Mouse (Mus musculus) cerebellum, adult 11 months (tissue): ENCODE measurements around the gene Slc39a11.
A peak's percentile ranks its signal among the peaks of the same experiment; 100 is the strongest.

ENCODE experiments used
- DNase-seq: peaks from one replicate; pipeline ENCODE4 v3.0.0; 2022

Slc39a11 gene

GRCm38 (mm10) chr11:113631302-113631701 is 18.6 kb downstream of the Slc39a11 start:
- no peak for DNase-seq

DNA sequence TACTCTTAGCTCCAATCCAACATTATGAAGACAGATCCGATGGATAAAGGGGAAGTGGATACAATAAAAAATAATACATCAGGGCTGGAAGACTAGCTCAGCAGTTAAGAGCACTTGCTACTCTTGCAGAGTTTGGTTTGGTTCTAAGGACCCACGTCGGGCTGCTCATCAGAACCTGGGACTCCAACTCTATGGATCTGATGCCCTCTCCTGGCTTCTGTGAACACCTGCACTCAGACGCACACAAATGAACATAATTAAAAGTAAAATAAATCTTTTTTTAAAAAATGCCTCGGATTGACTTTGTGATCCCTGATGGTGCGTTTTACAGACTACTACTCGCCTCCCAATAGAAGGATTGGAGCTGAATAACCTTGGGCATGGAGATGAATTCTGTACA is 19.2 kb downstream of the Slc39a11 start:
- DNase-seq = no peak

DNA sequence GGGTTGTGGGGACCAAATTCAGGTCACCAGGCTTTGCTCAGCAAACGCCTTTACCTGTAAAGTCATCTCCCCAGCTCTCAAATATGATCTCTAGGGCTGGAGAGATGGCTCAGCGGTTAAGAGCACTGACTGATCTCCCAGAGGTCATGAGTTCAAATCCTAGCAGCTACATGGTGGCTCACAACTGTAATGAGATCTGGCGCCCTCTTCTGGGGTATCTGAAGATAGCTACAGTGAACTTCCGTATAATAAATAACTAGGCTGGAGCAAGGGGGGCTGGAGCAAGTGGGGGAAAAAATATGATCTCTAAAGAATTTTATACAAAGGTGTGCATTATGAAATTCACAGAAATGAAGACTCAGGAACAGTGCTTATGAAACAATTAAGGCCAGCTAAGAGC is 22.1 kb downstream of the Slc39a11 start:
- no peak for DNase-seq

DNA sequence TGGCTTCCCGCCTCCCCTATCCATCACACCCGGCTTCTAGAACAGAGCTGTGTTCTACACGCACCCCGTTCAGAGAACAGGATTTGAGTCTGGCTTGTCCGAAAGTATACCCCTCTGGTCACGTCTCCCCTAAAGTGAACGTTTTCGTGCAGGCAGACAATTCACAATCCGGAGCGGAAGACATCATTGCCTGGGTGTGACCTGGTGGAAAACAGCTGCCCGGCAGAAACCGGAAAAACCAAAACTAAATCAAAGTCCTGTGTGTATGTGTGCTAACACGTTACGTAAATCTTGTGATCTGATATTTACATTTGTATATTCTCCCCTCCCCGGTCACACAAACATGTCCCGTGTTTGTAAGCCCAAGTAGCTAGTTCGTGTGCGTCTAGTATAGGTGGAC is 24.4 kb downstream of the Slc39a11 start:
- DNase-seq = no peak

DNA sequence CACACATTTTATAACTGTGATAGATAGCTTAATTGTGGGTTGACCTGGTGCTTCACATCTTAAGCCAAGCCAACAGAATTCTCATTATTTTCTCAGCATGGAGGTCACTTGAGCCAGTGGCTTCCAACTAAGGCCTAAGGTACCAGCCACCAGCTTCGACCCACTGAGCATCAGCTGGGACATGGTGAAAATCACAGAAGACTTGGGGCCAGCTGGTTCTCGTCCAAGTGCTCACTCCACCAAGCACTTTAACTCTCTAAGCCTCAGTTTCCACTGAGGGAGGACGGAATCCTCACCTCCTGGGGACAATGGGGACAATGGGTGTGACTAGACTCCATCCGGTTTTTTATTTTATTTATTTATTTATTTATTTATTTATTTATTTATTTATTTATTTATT is 27.9 kb downstream of the Slc39a11 start:
- no peak for DNase-seq

DNA sequence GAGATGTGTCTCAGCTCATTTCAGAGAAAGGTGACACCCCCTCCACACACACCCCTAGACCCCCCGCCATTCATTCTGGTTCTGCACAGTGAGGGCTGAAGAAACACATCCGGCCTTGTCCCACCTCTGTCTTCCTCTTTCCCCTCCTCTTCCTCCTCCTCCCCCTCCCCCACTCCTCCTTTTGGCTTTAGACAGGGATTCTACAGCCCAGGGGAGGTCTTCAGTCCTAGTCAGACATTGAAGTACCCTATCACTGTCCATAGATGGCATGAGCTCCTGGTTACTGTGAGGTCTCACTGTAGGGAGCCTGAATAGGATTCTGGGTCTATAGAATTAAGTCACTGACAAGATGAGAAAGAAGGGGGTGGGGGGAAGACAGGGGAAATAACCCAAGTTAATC is 28.9 kb downstream of the Slc39a11 start:
- no peak for DNase-seq

DNA sequence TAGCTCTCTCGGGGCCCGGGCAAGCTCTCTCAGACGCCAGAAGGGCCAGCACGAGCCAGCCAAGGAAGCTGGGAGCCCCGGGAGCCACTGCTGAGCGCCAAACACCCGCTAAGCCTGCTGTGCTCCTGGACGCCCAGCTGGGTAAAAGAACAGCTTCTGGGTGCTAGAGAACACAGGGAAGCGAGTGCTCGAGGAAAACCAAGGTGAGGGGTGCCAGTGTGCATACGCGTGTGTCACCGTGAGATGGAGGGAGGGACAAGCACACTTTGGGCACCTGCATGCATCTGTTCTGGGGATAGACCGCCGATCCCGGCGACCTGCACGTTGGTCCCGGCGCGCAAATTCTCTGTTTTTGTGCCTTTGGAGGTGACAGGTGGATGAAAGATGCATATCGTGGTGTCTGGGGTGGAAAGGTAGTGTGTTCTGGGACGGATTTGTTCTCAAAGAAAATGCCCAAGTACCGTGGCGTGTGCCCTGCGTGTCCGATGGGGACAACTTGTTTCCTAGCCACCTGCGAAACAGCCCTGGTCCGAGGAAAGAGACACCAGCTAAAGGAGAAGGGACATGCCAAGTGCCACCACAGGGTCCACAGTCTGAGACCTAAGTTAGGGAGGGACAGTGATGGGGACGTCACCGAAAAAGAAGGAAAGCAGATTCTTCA is 30.3 kb downstream of the Slc39a11 start:
- DNase-seq = no peak

DNA sequence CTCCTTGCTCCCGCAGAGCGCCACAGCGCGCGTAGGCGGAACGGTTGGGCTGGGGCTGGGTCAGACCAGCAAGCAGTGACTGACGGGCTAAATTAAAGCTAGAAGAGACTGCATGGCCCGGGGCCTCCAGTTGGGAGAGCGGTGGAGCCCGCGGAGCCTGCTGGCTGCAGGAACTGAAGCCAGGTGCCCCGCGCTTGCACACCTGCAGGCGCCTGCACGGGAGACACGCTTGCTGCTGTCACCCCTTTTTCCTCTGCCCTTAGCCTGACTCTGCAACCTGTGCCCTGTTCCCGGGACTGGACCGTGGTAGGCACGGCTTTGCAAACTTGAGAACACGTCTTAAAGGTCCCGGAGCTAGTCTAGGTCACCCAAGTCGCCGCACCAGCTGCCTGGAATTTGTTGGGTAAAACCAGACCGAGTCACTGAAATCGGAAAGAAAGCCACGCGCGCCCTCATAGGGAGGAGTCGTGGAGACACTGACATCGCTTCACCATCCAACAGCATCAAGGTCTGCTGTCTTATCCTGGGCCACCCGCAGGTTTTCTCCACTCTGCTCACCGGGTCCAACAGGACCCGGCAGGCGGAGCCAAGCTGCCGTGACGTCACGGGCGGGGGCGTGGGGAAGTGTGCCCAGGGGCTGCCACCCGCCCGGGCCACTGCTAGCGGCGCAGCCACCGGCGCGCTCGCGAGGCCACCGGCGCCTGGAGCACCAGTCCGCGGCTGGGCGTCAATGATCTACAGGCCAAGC is 31.0 kb downstream of the Slc39a11 start, which contains the start of gene Sstr2:
Sstr2 (plus strand) TSS at position 671 of the 748 bp plus-strand sequence.
- DNase-seq = peak; percentile 48

DNA sequence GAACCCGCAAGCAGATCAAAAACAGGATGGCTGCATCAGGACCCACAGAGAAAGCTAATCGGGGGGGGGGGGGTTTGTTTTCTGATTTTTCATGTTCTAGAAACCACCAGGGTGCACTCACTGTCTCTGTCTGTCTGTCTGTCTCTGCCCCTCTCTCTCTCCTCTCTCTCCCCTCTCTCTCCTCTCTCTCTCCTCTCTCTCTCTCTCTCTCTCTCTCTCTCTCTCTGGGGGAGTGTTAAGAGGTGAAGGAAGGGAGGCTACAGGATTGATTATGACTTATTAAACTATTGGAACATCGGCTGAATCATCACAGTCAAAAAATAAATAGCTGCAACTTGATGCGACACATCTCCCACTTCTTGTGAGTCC is 31.6 kb downstream of the Slc39a11 start:
- DNase-seq = no peak

- DNase-seq = peak; percentile 38
Measured at GRCm38 (mm10) chr11:113617132-113617911, 32.6 kb downstream of the Slc39a11 start.

DNA sequence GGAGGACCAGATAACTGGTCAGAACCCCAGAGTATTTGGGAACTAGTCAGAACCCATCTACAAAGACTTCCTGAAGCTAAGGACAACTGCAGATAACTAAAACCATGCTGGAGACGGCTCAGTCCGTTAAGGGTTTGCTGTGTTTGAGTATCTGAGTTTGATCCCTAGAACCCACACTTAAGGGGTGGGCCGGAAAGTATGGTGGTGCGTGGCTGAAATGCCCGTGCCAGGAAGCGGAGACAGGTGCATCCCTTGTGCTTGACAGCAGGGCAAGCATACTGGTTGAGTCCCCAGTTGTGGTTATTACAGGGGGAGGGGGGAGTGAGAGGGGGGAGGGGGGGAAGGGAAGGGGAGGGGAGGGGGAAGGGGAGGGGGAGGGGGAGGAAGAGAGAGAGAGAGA is 35.4 kb downstream of the Slc39a11 start:
- DNase-seq = no peak

DNA sequence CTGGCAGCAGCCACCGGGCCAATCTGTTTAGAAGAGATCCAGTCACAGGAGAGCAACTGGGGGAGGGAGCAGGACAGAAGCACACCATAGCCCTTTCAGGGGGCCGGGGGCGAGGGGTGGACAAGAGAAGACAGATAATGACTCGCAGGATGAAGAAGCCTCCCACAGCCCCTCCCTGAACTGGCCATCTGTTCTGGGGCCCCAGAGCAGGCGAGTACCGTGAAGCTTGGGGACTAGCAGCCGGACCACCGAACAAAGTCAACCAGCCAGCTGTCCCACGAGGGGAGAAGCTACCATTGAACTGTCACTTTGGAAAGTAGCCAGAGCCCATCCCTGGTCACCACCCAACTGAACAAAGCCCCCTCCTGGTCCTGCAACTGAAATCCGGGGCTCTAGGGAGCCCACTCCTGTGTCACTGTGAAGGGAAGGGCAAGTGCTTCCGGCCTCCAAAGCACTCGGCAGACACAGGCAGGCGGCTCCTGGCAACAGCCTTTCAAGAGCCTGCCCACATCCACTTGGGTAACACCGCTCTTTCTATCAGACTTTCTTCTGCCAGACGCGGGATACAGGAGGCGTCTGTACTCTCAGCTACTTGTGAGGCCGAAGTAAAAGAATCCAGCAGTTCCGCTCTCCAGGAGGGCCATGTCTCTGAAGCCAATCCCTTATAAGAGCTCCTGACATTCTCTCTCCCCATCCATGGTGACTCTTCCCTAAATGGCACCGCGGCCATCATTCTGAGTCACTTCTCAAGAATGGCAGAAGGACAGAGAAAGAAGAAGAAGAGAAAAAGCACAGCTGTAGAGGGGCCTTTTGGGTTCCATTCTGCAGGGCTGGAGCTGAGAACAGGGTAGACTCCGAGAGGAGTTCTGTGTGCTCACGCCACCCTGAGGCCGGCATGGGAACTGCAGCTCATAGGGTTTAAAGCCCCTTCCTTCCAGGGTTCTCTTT is 37.9 kb downstream of the Slc39a11 start:
- no peak for DNase-seq

DNA sequence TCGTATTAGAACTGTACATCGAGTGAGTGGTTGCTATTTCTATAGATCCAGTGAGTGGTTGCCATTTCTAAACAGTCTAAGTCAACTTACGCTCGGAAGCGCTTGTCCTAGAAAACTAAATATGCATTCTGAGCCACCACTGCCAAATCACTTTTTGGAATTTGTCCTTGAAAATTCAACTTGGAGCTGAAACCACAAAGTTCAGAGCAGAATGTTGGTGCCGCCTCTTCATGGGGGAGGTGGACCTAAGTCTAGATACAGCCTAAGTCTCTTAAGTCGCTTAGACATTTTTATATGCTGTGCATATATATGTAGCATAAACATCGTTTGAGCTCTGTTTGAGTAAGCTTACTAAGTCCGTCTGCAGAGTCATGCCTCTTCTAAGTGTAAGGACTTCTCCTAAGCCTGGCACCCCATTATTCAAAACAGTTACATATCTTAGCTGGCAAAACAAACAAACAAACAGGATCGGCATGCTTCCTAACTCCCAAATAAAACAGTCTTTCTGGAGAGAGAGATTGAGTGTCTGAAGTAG is 38.7 kb downstream of the Slc39a11 start:
- DNase-seq = no peak

DNA sequence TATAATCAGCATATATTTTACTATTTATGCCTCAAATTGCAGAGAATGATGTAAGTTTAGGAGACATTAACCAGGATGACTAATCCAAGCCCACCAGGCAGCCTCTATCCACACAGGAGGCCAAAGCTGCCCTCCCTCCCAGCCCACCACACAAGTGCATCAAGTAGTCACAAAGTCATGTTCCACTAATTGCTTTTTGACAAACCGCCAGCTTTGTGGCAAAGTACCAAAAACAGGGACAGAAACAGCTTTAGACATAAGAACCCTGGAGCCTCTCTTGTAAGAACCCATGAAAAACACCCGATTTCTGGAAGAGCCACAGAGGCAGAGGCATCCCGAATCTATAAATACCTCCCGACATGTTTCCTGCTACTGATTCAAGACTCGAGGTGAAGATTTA is 39.6 kb downstream of the Slc39a11 start:
- DNase-seq = no peak

GRCm38 (mm10) chr11:113609581-113609980 is 40.3 kb downstream of the Slc39a11 start:
- DNase-seq = no peak

DNA sequence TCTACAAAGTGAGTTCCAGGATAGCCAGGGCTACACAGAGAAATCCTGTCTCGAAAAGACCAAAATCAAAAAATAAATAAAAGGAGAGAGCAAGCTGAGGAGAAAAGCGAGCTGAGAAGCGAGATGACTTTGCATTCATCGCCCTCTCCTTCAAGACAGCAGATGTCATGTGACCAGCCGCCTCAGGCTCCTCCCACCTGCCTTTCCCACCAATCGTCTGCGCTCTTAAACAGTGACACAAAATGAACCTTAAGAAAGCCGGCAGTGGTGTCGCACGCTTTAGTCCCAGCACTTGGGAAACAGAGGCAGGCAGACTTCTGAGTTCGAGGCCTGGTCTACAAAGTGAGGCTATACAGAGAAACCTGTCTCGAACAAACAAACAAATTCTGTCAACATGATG is 42.3 kb downstream of the Slc39a11 start:
- DNase-seq = no peak

DNA sequence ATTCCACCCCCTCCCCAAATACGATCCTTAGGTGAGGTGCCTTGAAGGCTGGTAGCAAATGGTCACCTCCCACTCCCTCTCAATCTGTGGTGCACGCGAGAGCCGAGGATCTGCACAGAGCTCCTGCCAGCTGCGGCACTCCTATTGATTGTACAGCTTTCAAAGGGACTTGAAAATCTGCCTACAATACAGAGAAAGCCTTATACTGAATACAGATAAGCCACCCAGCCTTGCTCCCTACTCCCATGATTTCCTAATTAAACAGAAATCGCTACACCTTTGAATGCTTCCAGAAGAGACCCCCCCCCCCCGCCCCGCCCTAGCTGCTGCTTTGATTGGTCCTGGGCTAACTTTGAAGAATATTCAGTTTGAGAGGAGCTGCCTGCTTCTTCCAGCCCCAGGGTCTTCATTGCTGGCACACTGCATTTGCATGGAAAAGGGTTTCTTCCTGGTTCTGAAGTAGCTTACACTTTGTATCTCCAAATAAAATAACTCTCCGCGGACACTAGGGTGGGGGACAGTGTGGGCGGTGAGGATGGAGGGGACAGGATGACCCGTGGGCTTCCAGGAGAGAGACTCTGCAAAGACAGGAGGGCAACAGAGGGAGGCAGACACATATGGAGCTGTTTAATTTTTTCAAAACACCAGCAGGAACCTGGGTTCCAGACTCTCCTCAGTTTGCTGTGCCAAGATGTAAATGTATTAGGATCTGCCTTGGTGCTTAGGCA is 48.1 kb downstream of the Slc39a11 start:
- DNase-seq = no peak

- DNase-seq = peak; percentile 32
Measured at GRCm38 (mm10) chr11:113600526-113601245, 49.2 kb downstream of the Slc39a11 start.

- no peak for DNase-seq
Measured at GRCm38 (mm10) chr11:113597632-113598031, 52.2 kb downstream of the Slc39a11 start.

DNA sequence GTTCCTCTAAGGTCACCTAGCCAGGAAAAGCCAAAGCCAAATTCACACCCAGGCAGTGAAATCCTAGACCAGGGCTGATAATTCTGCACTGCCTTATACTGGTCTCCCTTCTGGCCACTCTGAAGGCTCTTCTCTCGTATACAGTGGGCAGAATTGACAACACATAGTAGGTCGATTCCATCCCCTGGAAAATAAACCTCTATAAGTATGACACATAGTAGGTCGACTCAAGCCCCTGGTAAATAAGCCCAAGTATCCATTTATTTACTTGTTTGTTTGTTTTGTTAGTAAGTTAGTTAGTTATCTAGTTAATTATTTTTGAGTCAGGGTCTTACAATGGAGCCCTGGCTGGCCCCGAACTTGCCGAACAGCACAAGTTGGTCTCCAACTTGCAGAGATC is 54.7 kb downstream of the Slc39a11 start:
- no peak for DNase-seq

DNA sequence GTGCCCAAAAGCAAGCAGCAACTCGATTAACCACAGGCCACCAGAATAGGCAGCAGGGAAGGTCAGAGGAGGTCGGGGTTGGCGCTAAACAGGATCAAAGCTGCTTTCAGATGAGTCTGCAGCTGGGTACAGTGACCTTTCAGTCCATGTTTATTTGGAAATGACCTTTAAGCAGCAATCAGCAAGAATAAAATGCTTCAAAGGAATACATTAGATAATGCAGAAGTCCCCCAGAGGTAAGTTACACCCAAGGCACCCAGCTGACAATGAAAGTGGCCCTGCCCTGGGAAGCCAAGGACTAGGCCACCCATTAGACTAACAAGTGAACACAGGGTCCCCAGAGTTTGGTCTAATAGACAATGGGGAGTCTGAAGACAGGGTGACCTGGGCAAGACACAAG is 60.9 kb downstream of the Slc39a11 start:
- no peak for DNase-seq
